Mouse (Mus musculus) 3134 (cell line): ENCODE measurements around the gene Uck2.

Source experiments
- DNase-seq: peaks from one replicate; pipeline ENCODE4 v3.0.0-alpha.2; 2011; ENCODE audit warnings: low spot score; ENCODE audit not compliant: insufficient read length; ENCODE audit errors: extremely low read depth

Uck2 gene

GRCm38 (mm10) chr1:167259702-167260101 lies 25.4 kb downstream of the Uck2 start:
- no peak for DNase-seq

- no peak for DNase-seq
Observed at GRCm38 (mm10) chr1:167256724-167257302, 28.3 kb downstream of the Uck2 start.

GRCm38 (mm10) chr1:167253579-167253978 lies 31.5 kb downstream of the Uck2 start:
- DNase-seq, result no peak

GRCm38 (mm10) chr1:167249881-167250280 lies 35.2 kb downstream of the Uck2 start:
- no peak for DNase-seq

- no peak for DNase-seq
Observed at GRCm38 (mm10) chr1:167249252-167249651, 35.9 kb downstream of the Uck2 start.

GRCm38 (mm10) chr1:167247886-167248285 lies 37.2 kb downstream of the Uck2 start:
- no peak for DNase-seq

GRCm38 (mm10) chr1:167246976-167247375 lies 38.1 kb downstream of the Uck2 start:
- peak; percentile 49 for DNase-seq

GRCm38 (mm10) chr1:167246275-167246674 lies 38.8 kb downstream of the Uck2 start:
- DNase-seq, result no peak

- no peak for DNase-seq
Observed at GRCm38 (mm10) chr1:167245180-167245641, 39.9 kb downstream of the Uck2 start.

GRCm38 (mm10) chr1:167242191-167242681 lies 42.9 kb downstream of the Uck2 start:
- peak; percentile 74 for DNase-seq

GRCm38 (mm10) chr1:167241487-167241886 lies 43.6 kb downstream of the Uck2 start:
- no peak for DNase-seq

- DNase-seq, result no peak
Observed at GRCm38 (mm10) chr1:167240361-167240760, 44.8 kb downstream of the Uck2 start.

GRCm38 (mm10) chr1:167239916-167240315 lies 45.2 kb downstream of the Uck2 start:
- no peak for DNase-seq

- no peak for DNase-seq
Observed at GRCm38 (mm10) chr1:167237798-167238197, 47.3 kb downstream of the Uck2 start.

- DNase-seq, result no peak
Observed at GRCm38 (mm10) chr1:167236790-167237189, 48.3 kb downstream of the Uck2 start.

- DNase-seq, result no peak
Observed at GRCm38 (mm10) chr1:167234344-167234743, 50.8 kb downstream of the Uck2 start.

- DNase-seq, result no peak
Observed at GRCm38 (mm10) chr1:167232918-167233317, 52.2 kb downstream of the Uck2 start.

- peak; percentile 73 for DNase-seq
Observed at GRCm38 (mm10) chr1:167231612-167232283, 53.4 kb downstream of the Uck2 start.

- DNase-seq, result peak; percentile 41
Observed at GRCm38 (mm10) chr1:167230930-167231611, 54.0 kb downstream of the Uck2 start.

- no peak for DNase-seq
Observed at GRCm38 (mm10) chr1:167222382-167223010, 62.6 kb downstream of the Uck2 start.
